Mouse (Mus musculus): ENCODE measurements at regions not wholly inside any gene's neighbourhood (a gene's known extent, or its start where the extent isn't known, plus 50 kb on each side); places are given as distances from the start of the nearest gene placed in this dataset.

DNA sequence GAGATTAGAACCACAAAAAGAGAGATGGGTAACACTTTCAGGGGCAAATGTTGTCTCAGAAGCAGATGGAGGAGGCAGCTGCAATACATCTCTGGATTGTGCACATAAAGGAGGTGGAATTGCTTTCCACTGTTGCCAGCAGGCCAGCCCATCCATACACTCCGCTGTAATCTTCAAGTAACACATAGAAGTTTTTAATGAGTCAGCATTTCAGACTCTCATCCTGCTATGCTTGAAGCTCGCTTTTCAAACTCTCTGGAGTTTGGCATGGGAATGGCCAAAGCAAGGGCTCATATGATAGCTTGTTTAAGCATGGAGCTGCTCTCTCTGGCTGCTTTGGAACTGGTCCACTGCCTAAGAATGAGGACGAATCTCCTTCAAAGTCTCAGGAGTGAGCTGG is 143.5 kb downstream of the Minar1 start:
- TF ChIP-seq CTCF (IDR thresholded peaks at IDR 0.05; ENCODE audit: borderline replicate concordance, insufficient read depth, low read depth, low read length): no peak
- TF ChIP-seq POLR2A (IDR thresholded peaks at IDR 0.05; ENCODE audit: borderline replicate concordance, insufficient read depth, low read length): no peak
